Mouse (Mus musculus): ENCODE data around the gene Dytn. TPM values are rescaled to one million over a fixed set of nuclear protein-coding genes. Genes with fewer than 3 reads are reported as not detected.

The Dytn gene
- total and polyA plus RNA-seq, 3 experiments, result not detected

DNA sequence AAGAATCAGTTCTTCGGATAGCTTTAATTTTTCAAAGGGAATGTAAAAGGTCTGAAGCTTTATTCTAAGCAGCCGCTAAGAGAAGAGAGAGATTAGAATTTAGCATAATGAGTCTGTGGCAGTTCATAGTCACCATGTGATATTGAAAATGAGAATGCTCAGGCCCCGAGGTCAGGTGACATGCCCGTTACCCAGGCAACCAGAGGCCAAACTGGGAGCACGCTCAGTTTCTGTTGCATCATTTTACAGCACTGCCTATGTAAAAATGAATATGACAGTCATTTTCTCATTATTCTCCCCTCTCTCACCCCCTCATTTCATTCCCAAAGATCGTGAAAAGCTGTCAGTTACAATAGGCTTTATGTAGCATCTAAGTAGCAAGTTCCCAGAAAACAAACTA lies 113.3 kb downstream of the Dytn start:
- Histone ChIP-seq H3K79me2 (replicated peaks; ENCODE audit: control insufficient read depth, extremely low read depth, insufficient read depth, poor library complexity, severe bottlenecking) (no peaks in the 10 kb centered on the region), H3K27me3 (replicated peaks) (no peaks in the 10 kb centered on the region), H3K9me3 (replicated peaks; ENCODE audit: low read length) (no peaks in the 10 kb centered on the region), H3K36me3 (replicated peaks in 1 of 2; ENCODE audit: control insufficient read depth in 1 of 2, insufficient read depth in 1 of 2, low read length in 1 of 2) (no peaks in the 10 kb centered on the region), H3K4me2 (ENCODE audit: insufficient read depth, low read depth, poor library complexity, severe bottlenecking) (peak overlapping the region; percentile 50), H3K4me1 (ENCODE audit: control insufficient read depth in 1 of 2, insufficient read depth in 2 of 2) (peaks cover 6 to 17% of the 10 kb centered on the region in 2 experiments; a peak in 3 of 4 replicates), H3K9ac (ENCODE audit: insufficient read depth, low read depth) (peak overlapping the region; percentile 54), H3K27ac (ENCODE audit: insufficient read depth, low read depth) (no peak overlapping the region), H3K4me3 (replicated peaks in 1 of 3; ENCODE audit: low read depth in 2 of 3, low read length in 2 of 3, poor library complexity in 1 of 3) (no peak overlapping the region)
- DNase-seq (ENCODE audit: extremely low read depth), result peak; percentile 84
- TF ChIP-seq ZKSCAN1 (IDR thresholded peaks at IDR 0.05; ENCODE audit: borderline replicate concordance, low read depth, low read length) (no peak), E2F4 (IDR thresholded peaks at IDR 0.05; ENCODE audit: insufficient replicate concordance, low read depth, low read length) (no peak), MXI1 (IDR thresholded peaks at IDR 0.05; ENCODE audit: low read depth, low read length) (peak; percentile 88), POLR2AphosphoS2 (IDR thresholded peaks at IDR 0.05; ENCODE audit: low read depth, low read length) (no peak), ZMIZ1 (IDR thresholded peaks at IDR 0.05; ENCODE audit: low read depth, low read length) (no peak), NELFE (IDR thresholded peaks at IDR 0.05; ENCODE audit: low read depth, low read length) (no peak), SMC3 (IDR thresholded peaks at IDR 0.05; ENCODE audit: low read depth, low read length) (no peak), USF2 (conservative IDR thresholded peaks at IDR 0.05; ENCODE audit: low read depth, low read length) (peak; percentile 79), JUND (conservative IDR thresholded peaks at IDR 0.05; ENCODE audit: low read depth, low read length) (peak; percentile 63; the same call in 1 of the 2 replicates), BHLHE40 (IDR thresholded peaks at IDR 0.05; ENCODE audit: low read depth, low read length) (peak; percentile 93), POLR2A (IDR thresholded peaks at IDR 0.05; ENCODE audit: low read depth, low read length) (no peak), TCF12 (IDR thresholded peaks at IDR 0.05; ENCODE audit: low read depth, low read length) (no peak), MAFK (IDR thresholded peaks at IDR 0.05; ENCODE audit: insufficient replicate concordance, low read length) (no peak), MAX (IDR thresholded peaks at IDR 0.05; ENCODE audit: low read length) (peak; percentile 72; the same call in 1 of the 2 replicates), ZC3H11A (IDR thresholded peaks at IDR 0.05; ENCODE audit: low read depth, low read length) (no peak), SIN3A (IDR thresholded peaks at IDR 0.05; ENCODE audit: low read length) (no peak), UBTF (IDR thresholded peaks at IDR 0.05; ENCODE audit: low read depth, low read length) (no peak), RCOR1 (conservative IDR thresholded peaks at IDR 0.05; ENCODE audit: low read depth, low read length) (no peak), IRF4 (IDR thresholded peaks at IDR 0.05; ENCODE audit: low read depth, low read length) (peak; percentile 82), MEF2A (IDR thresholded peaks at IDR 0.05; ENCODE audit: borderline replicate concordance, low read depth, low read length) (no peak), RAD21 (IDR thresholded peaks at IDR 0.05; ENCODE audit: low read depth, low read length) (no peak), TBP (conservative IDR thresholded peaks at IDR 0.05; ENCODE audit: low read depth, low read length) (no peak), CHD2 (IDR thresholded peaks at IDR 0.05; ENCODE audit: low read length) (no peak), JUN (IDR thresholded peaks at IDR 0.05; ENCODE audit: insufficient read depth, low read depth, low read length) (no peak), PAX5 (IDR thresholded peaks at IDR 0.05; ENCODE audit: low read length) (no peak), GABPA (IDR thresholded peaks at IDR 0.05; ENCODE audit: insufficient replicate concordance, low read depth, low read length) (no peak), ZNF384 (IDR thresholded peaks at IDR 0.05; ENCODE audit: low read depth, low read length) (no peak), MAZ (IDR thresholded peaks at IDR 0.05; ENCODE audit: low read depth, low read length) (no peak), EP300 (IDR thresholded peaks at IDR 0.05; ENCODE audit: low read length) (peak; percentile 38; the same call in 1 of the 2 replicates), KAT2A (IDR thresholded peaks at IDR 0.05; ENCODE audit: insufficient replicate concordance, low read length) (no peak), CHD1 (IDR thresholded peaks at IDR 0.05; ENCODE audit: low read depth, low read length) (no peak), CTCF (conservative IDR thresholded peaks at IDR 0.05 in 1 of 2, IDR thresholded peaks at IDR 0.05 in 1 of 2; ENCODE audit: low read depth in 2 of 2, low read length in 2 of 2) (no peak), MYC (IDR thresholded peaks at IDR 0.05; ENCODE audit: low read depth, low read length) (peak; percentile 79; the same call in 1 of the 2 replicates), ELF1 (IDR thresholded peaks at IDR 0.05; ENCODE audit: low read depth, low read length) (no peak), HCFC1 (IDR thresholded peaks at IDR 0.05; ENCODE audit: low read depth, low read length) (peak; percentile 33; the same call in 1 of the 2 replicates), NRF1 (IDR thresholded peaks at IDR 0.05; ENCODE audit: low read depth, low read length) (peak; percentile 29; the same call in 1 of the 2 replicates), USF1 (IDR thresholded peaks at IDR 0.05; ENCODE audit: low read depth, low read length) (peak; percentile 85), ETS1 (conservative IDR thresholded peaks at IDR 0.05; ENCODE audit: low read depth, low read length) (peak; percentile 55)
- dilution Hi-C loops (cut with MboI; ENCODE audit: extremely low pct_ligation_motif_present, extremely low pct_unique_long_range_greater_than_20kb, low sequenced_read_pairs), result no loop called here
- in situ Hi-C loops (cut with MboI; ENCODE audit: low pct_ligation_motif_present, low pct_unique_long_range_greater_than_20kb, low sequenced_read_pairs), result no loop called here

All from CH12.LX (cell line).